Mouse (Mus musculus) liver, adult 2 months (tissue): Measurements from ENCODE around the gene Atp8b2.

ENCODE experiments used
- CTCF ChIP-seq: fragments of 200-500 bp; IDR thresholded peaks from 2 replicates; pipeline ENCODE4 v1.5.1; 2011; ENCODE audit warnings: low read depth, low read length, control low read depth
- POLR2A ChIP-seq: fragments of 200-500 bp; IDR thresholded peaks from 2 replicates; pipeline ENCODE4 v1.6.1; 2011; ENCODE audit warnings: low read length, control low read depth; ENCODE audit not compliant: insufficient read depth; ENCODE audit errors: extremely low read depth

DNA sequence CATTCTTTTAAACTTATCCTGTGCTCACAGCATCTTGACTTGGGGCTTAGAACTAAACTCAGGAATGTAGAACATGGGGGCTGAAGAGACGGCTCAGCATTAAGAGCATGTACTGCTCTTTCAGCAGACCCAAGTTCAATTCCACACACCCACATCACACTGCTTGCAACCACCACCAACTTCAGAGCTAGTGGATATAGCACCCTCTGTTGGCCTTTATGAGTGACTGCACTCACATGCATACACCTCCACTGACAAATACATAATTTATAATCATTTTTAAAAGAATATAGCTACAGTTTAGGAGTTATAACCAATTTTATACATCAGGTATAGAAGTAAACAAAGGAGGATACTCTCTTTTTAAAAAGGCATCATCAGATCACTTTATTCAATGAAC is 36.9 kb downstream of the Atp8b2 start:
- peak; percentile 23; the same call in 1 of the 2 replicates for TF ChIP-seq CTCF
- TF ChIP-seq POLR2A, result no peak
